Mouse (Mus musculus) cortical plate, adult 2 months (tissue): ENCODE measurements at regions not wholly inside any gene's neighbourhood (a gene's known extent, or its start where the extent isn't known, plus 50 kb on each side); places are given as distances from the start of the nearest gene placed in this dataset.

Experiments used
- CTCF ChIP-seq: fragments of 200-500 bp; IDR thresholded peaks from 2 replicates; pipeline ENCODE4 v1.5.1; 2011; ENCODE audit warnings: mild to moderate bottlenecking, control low read depth, low read length; ENCODE audit not compliant: insufficient read depth; ENCODE audit errors: extremely low read depth
- POLR2A ChIP-seq: fragments of 200-500 bp; IDR thresholded peaks from 2 replicates; pipeline ENCODE4 v1.6.1; 2011; ENCODE audit warnings: mild to moderate bottlenecking, low read length, control low read depth; ENCODE audit not compliant: insufficient read depth; ENCODE audit errors: extremely low read depth

- TF ChIP-seq POLR2A = no peak
- TF ChIP-seq CTCF = no peak
Observed at GRCm38 (mm10) chr7:133286216-133286615, 162.1 kb upstream of the Ctbp2 start.
